Mouse (Mus musculus) neural tube, embryonic 15.5 days (tissue): ENCODE results near the gene Bsn. TPM values are rescaled to one million over a fixed set of nuclear protein-coding genes. Genes with fewer than 3 reads are reported as not detected.
A peak's percentile ranks its signal among the peaks of the same experiment; 100 is the strongest.

Experiments
- ATAC-seq: fragments of 200-750 bp; cut with Nextera tagmentation; 2 replicates; pipeline ENCODE4 v1.8.0; 2017; ENCODE audit warnings: mild to moderate bottlenecking, moderate TSS enrichment, moderate library complexity; ENCODE audit not compliant: low FRiP score
- H3K27ac ChIP-seq: fragments of 300-500 bp; sonication (generic); replicated peaks from 2 replicates; pipeline ENCODE4 v1.5.1; 2015; ENCODE audit warnings: mild to moderate bottlenecking, inconsistent platforms
- H3K27me3 ChIP-seq: fragments of 300-500 bp; sonication (generic); replicated peaks from 2 replicates; pipeline ENCODE4 v1.6.1; 2015; ENCODE audit warnings: inconsistent platforms
- H3K36me3 ChIP-seq: fragments of 300-500 bp; sonication (generic); 2 replicates; pipeline ENCODE4 v1.6.1; 2015; ENCODE audit warnings: inconsistent platforms
- H3K4me1 ChIP-seq: fragments of 300-500 bp; sonication (generic); 2 replicates; pipeline ENCODE4 v1.6.1; 2015; ENCODE audit warnings: inconsistent platforms
- H3K4me2 ChIP-seq: fragments of 300-500 bp; sonication (generic); 2 replicates; pipeline ENCODE4 v1.6.1; 2015; ENCODE audit warnings: inconsistent platforms, mild to moderate bottlenecking, moderate library complexity
- H3K4me3 ChIP-seq: fragments of 300-500 bp; sonication (generic); replicated peaks from 2 replicates; pipeline ENCODE4 v1.5.1; 2015; ENCODE audit warnings: mild to moderate bottlenecking, inconsistent platforms
- H3K9ac ChIP-seq: fragments of 300-500 bp; sonication (generic); replicated peaks from 2 replicates; pipeline ENCODE4 v1.6.1; 2015; ENCODE audit warnings: mild to moderate bottlenecking, inconsistent platforms
- H3K9me3 ChIP-seq: fragments of 300-500 bp; sonication (generic); replicated peaks from 2 replicates; pipeline ENCODE4 v1.6.1; 2016; ENCODE audit warnings: inconsistent platforms
- WGBS: fragments of 180-500 bp; shearing (Covaris S2); methylation state at CpG from one replicate; pipeline ENCODE4 v1.1.7; 2015; ENCODE audit warnings: mixed read lengths; 5-methylcytosine and 5-hydroxymethylcytosine counted together
- polyA plus RNA-seq: library from polyadenylated mRNA; unstranded; fragments of >200 nt; fragmentation: Nextera tagmentation; extraction: Ambion mirVana; gene quantifications from 2 replicates; pipeline ENCODE4 v1.2.1, GENCODE M21; 2015

Gene Bsn
- polyA plus RNA-seq, 1 experiment from 2014 or later = 9.7 TPM

DNA sequence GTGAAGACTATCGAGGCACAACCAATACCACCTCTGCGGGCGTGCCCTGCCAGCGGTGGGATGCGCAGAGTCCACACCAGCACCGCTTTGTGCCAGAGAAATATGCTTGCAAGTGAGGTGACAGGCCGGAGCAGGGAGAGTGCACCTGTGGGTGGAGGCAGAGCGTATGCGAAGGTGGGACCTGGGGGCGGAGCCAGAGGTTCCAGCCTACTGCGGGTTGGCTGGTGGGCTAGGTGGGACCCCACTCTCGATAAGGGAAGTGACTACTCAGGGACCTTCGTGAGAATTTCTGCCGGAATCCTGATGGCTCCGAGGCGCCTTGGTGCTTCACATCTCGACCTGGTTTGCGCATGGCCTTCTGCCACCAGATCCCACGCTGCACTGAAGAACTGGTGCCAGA lies 107.6 kb downstream of the Bsn start:
- Histone ChIP-seq H3K4me3 (peak overlapping the region; percentile 19), H3K4me1 (peaks cover 29% of the 10 kb centered on the region), H3K36me3 (peaks cover 37% of the 10 kb centered on the region), H3K4me2 (peak overlapping the region; percentile 45), H3K27me3 (peaks cover 46% of the 10 kb centered on the region), H3K9ac (0 out of 2 replicates have a peak overlapping the region, but pooled peaks have one; percentile 15), H3K27ac (no peak overlapping the region), H3K9me3 (no peaks in the 10 kb centered on the region)
- no peak for ATAC-seq
- 6% methylated on average over 19 of the region's 19 CpGs for WGBS

DNA sequence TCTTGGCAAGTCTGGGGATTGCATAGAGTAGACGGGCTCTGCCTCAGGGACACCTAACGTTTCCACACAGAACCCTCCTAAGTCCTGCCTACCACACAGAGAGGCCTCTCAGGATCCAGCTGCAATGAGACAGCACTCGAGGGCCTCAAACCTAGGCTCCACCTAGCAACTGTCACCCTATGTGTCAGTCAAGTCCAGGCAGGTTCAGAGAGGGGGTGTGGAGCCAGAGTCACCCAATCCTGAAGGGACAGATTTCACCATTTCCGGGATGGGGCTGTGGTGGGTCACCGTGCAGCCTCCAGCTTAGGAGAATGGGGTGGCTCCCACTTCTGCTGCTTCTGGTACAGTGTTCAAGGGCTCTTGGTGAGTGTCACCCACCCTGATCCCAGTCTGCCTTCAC lies 110.0 kb downstream of the Bsn start, which contains the start of gene Mst1:
TSS of gene Mst1 (plus strand) at position 269 of the 400 bp plus-strand sequence.
- peak within 1 kb of the TSS; percentile 76 for H3K9ac ChIP-seq
- 76% methylated on average over 5 of the region's 5 CpGs for WGBS
- peaks cover 44% of the 10 kb centered on the region for H3K27me3 ChIP-seq
- peaks cover 13% of the 10 kb centered on the region for H3K36me3 ChIP-seq
- no peaks in the 10 kb centered on the region for H3K9me3 ChIP-seq
- H3K27ac ChIP-seq = no peak within 1 kb of the TSS
- ATAC-seq = no peak
- H3K4me3 ChIP-seq = peak within 1 kb of the TSS; percentile 61
- peak within 1 kb of the TSS; percentile 92 for H3K4me2 ChIP-seq
- peaks cover 29% of the 10 kb centered on the region for H3K4me1 ChIP-seq

- no peak overlapping the region for H3K4me3 ChIP-seq
- H3K9me3 ChIP-seq = no peaks in the 10 kb centered on the region
- H3K27me3 ChIP-seq = no peaks in the 10 kb centered on the region
- no peak overlapping the region for H3K27ac ChIP-seq
- ATAC-seq = no peak
- H3K4me1 ChIP-seq = peaks cover 8% of the 10 kb centered on the region
- WGBS = 64% methylated on average over 7 of the region's 7 CpGs
- peaks cover 22% of the 10 kb centered on the region for H3K36me3 ChIP-seq
- H3K9ac ChIP-seq = no peak overlapping the region
- H3K4me2 ChIP-seq = no peak overlapping the region
These were observed 116.8 kb downstream of the Bsn start for GRCm38 (mm10) chr9:108073141-108073930.

DNA sequence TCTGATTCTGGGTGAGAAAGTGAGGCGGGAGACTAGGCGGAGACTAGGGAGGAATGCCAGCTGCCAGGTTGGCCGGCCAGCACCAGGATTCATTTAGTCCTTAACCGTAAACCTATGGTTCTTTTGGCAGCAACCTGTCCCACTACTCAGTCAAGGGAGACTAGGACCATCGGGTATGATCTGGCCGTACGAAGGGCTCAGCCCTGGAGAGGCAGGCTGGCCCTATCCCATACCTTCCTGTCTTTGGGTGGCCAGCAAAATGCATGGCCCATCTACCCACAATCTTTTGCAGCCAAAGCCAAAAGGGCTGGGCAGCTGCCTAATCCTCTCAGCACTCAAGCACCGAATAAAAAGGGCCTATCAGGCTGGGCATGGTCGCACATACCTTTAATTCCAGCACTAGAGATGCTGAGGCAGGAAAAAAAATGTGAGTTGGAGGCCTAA lies 117.7 kb downstream of the Bsn start:
- H3K4me2 ChIP-seq = no peak overlapping the region
- H3K27me3 ChIP-seq = no peaks in the 10 kb centered on the region
- WGBS = 78% methylated on average over 9 of the region's 9 CpGs
- H3K27ac ChIP-seq = no peak overlapping the region
- ATAC-seq = no peak
- no peaks in the 10 kb centered on the region for H3K9me3 ChIP-seq
- H3K4me3 ChIP-seq = no peak overlapping the region
- H3K4me1 ChIP-seq = no peaks in the 10 kb centered on the region
- peaks cover 23% of the 10 kb centered on the region for H3K36me3 ChIP-seq
- H3K9ac ChIP-seq = no peak overlapping the region

- Histone ChIP-seq H3K36me3 (peaks cover 25% of the 10 kb centered on the region), H3K27me3 (no peaks in the 10 kb centered on the region), H3K27ac (no peak overlapping the region), H3K9ac (no peak overlapping the region), H3K4me3 (no peak overlapping the region), H3K4me2 (no peak overlapping the region), H3K4me1 (no peaks in the 10 kb centered on the region), H3K9me3 (no peaks in the 10 kb centered on the region)
- ATAC-seq = no peak
- WGBS = 96% methylated on average over 4 of the region's 4 CpGs
These were observed 118.4 kb downstream of the Bsn start for GRCm38 (mm10) chr9:108071801-108072200.

GRCm38 (mm10) chr9:108069529-108069928 lies 120.7 kb downstream of the Bsn start:
- Histone ChIP-seq H3K36me3 (peaks cover 26% of the 10 kb centered on the region), H3K4me3 (no peak overlapping the region), H3K4me1 (no peaks in the 10 kb centered on the region), H3K27me3 (no peaks in the 10 kb centered on the region), H3K9ac (no peak overlapping the region), H3K9me3 (no peaks in the 10 kb centered on the region), H3K4me2 (no peak overlapping the region), H3K27ac (no peak overlapping the region)
- WGBS = 94% methylated on average over 7 of the region's 7 CpGs
- no peak for ATAC-seq

GRCm38 (mm10) chr9:108069007-108069406 lies 121.2 kb downstream of the Bsn start:
- Histone ChIP-seq H3K27ac (no peak overlapping the region), H3K4me2 (no peak overlapping the region), H3K4me3 (no peak overlapping the region), H3K36me3 (peaks cover 30% of the 10 kb centered on the region), H3K9ac (no peak overlapping the region), H3K27me3 (no peaks in the 10 kb centered on the region), H3K9me3 (no peaks in the 10 kb centered on the region), H3K4me1 (no peaks in the 10 kb centered on the region)
- WGBS = 90% methylated on average over 9 of the region's 9 CpGs
- no peak for ATAC-seq

GRCm38 (mm10) chr9:108067900-108068299 lies 122.3 kb downstream of the Bsn start:
- H3K9ac ChIP-seq = no peak overlapping the region
- peaks cover 31% of the 10 kb centered on the region for H3K36me3 ChIP-seq
- no peak overlapping the region for H3K4me3 ChIP-seq
- no peak overlapping the region for H3K27ac ChIP-seq
- H3K4me2 ChIP-seq = no peak overlapping the region
- H3K27me3 ChIP-seq = no peaks in the 10 kb centered on the region
- H3K4me1 ChIP-seq = no peaks in the 10 kb centered on the region
- 18% methylated on average over 8 of the region's 8 CpGs for WGBS
- H3K9me3 ChIP-seq = no peaks in the 10 kb centered on the region
- peak; percentile 46 for ATAC-seq

GRCm38 (mm10) chr9:108067199-108067598 lies 123.0 kb downstream of the Bsn start:
- Histone ChIP-seq H3K36me3 (peaks cover 31% of the 10 kb centered on the region), H3K27ac (no peak overlapping the region), H3K9me3 (no peaks in the 10 kb centered on the region), H3K27me3 (no peaks in the 10 kb centered on the region), H3K9ac (no peak overlapping the region), H3K4me2 (no peak overlapping the region), H3K4me1 (no peaks in the 10 kb centered on the region), H3K4me3 (no peak overlapping the region)
- WGBS = 85% methylated on average over 7 of the region's 7 CpGs
- ATAC-seq = no peak

DNA sequence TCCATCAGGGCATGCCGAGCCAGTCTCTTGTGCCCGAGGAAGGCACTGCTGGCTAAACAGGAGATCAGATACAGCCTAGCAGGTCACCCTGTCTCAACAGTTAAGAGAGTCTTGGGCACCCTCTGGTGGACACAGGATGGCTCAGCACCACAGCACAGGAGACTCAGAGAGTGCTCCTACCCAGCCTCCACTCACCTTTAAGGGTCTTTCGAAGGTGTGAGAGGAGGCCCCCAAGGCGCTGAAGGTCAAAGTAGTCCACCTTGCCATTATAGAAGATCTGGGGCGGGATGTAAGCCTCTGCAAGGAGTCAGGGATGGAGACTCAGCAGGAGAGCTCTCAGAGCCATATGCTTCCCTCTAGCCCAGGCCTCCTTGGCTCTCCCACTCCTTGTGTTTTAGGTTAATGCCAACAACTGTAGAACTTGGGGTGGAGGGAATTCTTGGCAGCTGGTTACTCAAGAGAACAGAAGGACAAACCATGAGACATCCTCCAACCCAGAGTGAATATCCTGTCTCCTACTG lies 124.6 kb downstream of the Bsn start:
- ATAC-seq = no peak
- WGBS = 48% methylated on average over 5 of the region's 5 CpGs
- Histone ChIP-seq H3K4me3 (no peak overlapping the region), H3K9ac (no peak overlapping the region), H3K36me3 (peaks cover 29% of the 10 kb centered on the region), H3K9me3 (no peaks in the 10 kb centered on the region), H3K27ac (no peak overlapping the region), H3K27me3 (no peaks in the 10 kb centered on the region), H3K4me1 (no peaks in the 10 kb centered on the region), H3K4me2 (no peak overlapping the region)

GRCm38 (mm10) chr9:108063361-108063760 lies 126.8 kb downstream of the Bsn start:
- WGBS = 91% methylated on average over 12 of the region's 12 CpGs
- Histone ChIP-seq H3K36me3 (peaks cover 39% of the 10 kb centered on the region), H3K27me3 (no peaks in the 10 kb centered on the region), H3K4me3 (no peak overlapping the region), H3K9ac (no peak overlapping the region), H3K27ac (no peak overlapping the region), H3K4me2 (no peak overlapping the region), H3K4me1 (no peaks in the 10 kb centered on the region), H3K9me3 (no peaks in the 10 kb centered on the region)
- no peak for ATAC-seq

DNA sequence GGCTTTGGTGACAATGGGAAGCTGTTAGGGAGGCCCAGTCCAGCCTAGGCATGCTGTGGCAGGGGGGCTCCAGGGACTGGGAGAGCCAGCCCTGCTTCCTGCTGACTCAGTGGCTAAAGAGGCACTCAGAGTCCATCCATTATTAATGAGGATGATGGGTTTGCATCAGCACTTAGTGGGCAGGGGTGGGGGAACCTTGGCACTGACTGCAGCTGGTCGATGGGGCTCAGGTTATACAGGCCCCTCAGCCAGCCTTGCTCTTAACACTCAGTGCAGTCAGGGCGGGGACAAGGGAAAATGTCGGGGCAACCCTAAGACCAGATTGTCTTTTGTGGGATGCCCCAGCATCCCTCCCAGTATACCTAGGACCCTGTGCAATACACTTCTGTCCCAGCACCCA lies 128.0 kb downstream of the Bsn start:
- Histone ChIP-seq H3K27me3 (no peaks in the 10 kb centered on the region), H3K36me3 (peaks cover 49% of the 10 kb centered on the region), H3K4me2 (no peak overlapping the region), H3K4me1 (no peaks in the 10 kb centered on the region), H3K4me3 (no peak overlapping the region), H3K9ac (no peak overlapping the region), H3K9me3 (no peaks in the 10 kb centered on the region), H3K27ac (no peak overlapping the region)
- ATAC-seq = no peak
- 79% methylated on average over 3 of the region's 3 CpGs for WGBS
